Mouse (Mus musculus): Measurements from ENCODE around the gene Lrpprc. TPM values are rescaled to one million over a fixed set of nuclear protein-coding genes. Genes with fewer than 3 reads are reported as not detected.
"Not testable (repeated sequence)": the region's sequence is repeated elsewhere in the genome, so short reads cannot be mapped to it uniquely, and the experiment has no call there.

Lrpprc gene
- 100 to 1,000 TPM; 146 to 149 TPM for total RNA-seq (2021)

- DNase-seq = peak; percentile 95
These were observed at the start of gene Lrpprc for GRCm38 (mm10) chr17:84790447-84791098. Gene Lrpprc (minus strand): TSS chr17:84790789.

DNA sequence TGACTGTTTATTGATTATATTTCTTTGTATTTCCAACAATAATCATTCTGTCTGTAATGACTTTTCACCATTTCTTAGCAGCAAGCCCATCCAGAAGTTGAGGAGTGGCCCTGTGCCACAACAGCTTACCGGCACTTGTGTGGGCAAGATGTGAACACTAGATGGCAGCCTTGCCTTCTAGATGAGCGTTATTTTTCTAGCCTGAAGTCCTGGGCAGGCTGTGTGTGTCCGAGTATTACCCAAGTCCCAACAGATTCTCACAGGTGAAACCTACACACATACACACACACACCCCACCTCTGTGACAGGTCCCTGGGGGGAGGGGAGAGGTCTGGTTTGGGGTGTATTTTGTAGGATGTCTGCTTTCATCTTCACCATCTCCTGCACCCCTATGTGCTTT is 47.2 kb upstream of the Lrpprc start:
- DNase-seq = peak; percentile 79

GRCm38 (mm10) chr17:84835249-84835648 is 44.7 kb upstream of the Lrpprc start:
- no peak for DNase-seq

DNA sequence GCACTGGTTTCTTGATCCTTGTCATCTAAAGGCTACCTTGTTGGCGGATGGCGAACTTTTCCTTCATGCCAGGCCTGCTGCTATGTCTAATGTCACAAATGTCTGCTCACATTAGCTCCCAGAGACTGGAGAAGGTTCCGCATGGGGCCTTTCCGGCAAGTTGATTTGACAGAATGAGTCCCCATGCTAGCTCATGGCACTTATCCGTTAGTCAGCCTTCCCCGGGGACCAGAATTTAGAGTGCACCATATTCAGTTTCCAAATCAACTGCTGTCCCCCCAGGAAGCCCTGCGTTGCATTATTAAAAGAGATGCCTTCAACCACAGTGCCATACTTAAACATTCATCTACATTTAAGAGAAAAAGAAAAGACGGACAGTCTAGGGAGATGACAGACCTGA is 41.8 kb upstream of the Lrpprc start:
- no peak for DNase-seq

DNA sequence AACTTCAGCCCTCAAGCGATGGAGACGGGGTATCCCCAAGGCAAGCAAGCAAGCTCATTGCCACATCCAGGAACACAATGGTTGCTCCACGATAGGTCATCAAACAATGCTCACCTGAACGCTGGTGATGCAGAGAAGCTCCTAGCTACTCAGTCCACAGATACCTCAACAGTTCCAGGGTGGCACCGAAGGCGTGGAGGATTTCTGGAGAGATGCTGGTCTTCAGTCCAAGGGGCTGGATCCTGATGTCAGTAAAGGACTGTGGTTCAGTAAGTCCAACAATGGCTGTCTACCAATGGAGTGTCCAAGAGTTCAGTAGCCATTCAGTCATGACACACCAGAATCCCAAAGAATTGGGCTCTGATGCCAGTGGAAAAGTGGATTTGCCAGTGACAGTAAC is 37.7 kb upstream of the Lrpprc start:
- no peak for DNase-seq

GRCm38 (mm10) chr17:84820603-84821002 is 30.0 kb upstream of the Lrpprc start:
- peak; percentile 52 for DNase-seq

- DNase-seq = no peak
These were observed 27.8 kb upstream of the Lrpprc start for GRCm38 (mm10) chr17:84818390-84818789.

DNA sequence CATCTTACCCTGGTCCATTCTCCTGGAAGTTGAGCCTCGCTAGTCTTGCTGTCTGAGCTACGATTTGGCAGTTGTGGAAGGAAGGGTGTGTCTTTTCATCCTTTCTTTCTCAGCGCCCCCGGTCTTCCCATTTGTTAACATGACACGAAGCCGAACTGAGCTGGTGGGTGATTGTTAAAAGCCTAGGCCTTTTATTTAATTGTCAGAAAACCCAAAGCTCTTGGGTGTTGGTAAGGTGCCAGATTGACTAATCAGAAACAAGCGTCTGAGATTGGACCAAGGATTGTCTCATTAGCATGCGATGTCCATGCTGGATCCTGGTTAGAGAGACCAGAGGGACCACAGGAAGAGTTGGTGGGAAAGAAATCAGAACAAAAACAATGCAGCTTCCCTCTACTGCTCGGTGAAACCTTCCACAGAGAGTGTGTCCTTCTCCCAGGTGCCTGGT is 25.4 kb upstream of the Lrpprc start:
- no peak for DNase-seq

DNA sequence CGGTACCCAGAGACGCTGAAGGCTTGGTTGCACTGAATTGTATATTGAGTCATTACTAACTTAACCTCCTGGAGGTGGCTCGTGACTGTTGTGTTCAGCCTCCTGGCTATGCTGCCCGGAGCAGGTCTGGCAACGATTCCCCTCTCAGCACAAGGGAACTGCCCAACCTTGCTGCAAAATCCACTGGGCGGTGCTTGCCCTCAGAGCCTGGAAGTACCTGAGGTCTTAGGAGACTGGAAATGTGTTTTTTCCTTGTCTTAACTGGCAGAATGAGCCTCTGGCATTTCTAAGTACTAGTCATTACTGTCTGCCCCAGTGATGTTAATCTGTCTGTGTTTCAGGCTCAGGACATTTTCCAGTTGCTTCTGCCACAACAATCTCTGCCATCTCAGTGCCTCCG is 24.3 kb upstream of the Lrpprc start:
- no peak for DNase-seq

DNA sequence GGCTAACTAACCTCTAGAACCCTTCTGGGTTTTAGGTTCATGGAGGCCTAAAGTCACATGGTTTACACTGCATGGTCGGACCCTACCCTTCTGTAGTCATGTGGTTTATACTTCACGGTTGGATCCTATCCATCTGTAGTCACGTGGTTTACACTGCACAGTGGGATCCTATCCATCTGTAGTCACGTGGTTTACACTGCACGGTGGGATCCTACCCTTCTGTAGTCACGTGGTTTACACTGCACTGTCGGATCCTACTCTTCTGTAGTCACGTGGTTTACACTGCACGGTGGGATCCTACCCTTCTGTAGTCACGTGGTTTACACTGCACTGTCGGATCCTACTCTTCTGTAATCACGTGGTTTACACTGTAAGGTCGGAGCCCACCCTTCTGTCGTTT is 23.6 kb upstream of the Lrpprc start:
- DNase-seq = not testable (repeated sequence)

GRCm38 (mm10) chr17:84792006-84792405 is 1.4 kb upstream of the Lrpprc start:
- no peak for DNase-seq

- peak; percentile 13 for DNase-seq
These were observed 567 bp upstream of the Lrpprc start for GRCm38 (mm10) chr17:84791156-84791555.

DNA sequence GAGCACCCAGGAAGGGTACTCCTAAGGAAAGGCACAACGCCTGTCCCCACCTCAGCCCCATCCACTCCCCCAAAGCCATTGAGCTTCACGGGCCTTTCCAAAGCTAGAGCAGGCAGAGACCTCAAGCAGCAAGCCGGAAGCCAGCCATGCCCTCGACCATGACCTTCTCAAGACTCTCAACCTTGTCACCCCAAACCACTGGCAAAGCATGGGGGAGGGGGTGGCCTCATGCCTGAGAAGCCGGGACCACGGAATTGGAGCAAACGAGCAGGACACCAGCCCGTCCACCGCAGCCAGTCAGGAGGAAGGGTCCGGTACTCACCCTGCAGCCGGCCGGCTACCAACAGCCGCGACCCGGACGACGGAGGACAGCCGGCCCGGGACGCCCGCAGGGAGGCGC is 546 bp downstream of the Lrpprc start:
- peak; percentile 37 for DNase-seq

GRCm38 (mm10) chr17:84788376-84789125 is 2.0 kb downstream of the Lrpprc start:
- no peak for DNase-seq

DNA sequence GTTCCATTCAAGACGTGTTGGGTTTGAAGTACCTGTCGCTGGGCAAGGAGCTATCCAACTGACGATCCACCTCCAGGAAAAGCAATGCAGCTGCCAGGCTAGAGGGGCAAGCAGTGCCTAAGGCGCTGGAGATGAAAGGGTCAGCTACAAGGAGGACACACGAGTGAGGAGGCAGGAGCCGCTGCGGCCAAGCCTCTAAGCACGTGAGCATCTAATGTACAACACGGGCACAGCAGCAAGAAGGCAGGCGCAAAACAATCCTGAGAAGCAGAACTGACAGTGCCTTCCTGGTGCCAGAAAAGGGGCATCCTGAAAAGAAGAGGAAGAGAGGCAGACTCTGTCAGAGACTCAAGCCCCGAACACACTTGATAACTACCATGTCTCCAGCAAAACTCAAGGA is 3.1 kb downstream of the Lrpprc start:
- DNase-seq = no peak

GRCm38 (mm10) chr17:84786911-84787310 is 3.7 kb downstream of the Lrpprc start:
- no peak for DNase-seq

GRCm38 (mm10) chr17:84785176-84785575 is 5.4 kb downstream of the Lrpprc start:
- no peak for DNase-seq

DNA sequence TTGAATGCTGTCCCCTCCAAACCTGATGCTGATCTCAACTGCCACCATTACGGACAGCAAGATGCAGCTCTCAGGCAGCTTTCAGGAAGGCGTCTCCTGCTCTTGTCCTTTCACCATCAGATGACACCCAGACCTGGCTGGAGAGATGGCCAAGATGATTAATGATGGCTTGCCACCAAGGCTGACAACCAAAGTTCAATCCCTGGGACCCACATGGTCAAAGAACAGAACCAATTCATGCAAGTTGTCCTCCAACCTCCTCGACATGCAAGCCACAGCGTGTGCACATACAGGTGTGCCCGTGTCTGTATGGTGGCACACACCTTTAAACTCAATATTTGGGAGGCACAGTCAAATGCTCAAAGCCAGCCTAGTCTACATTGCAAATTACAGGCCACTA is 7.1 kb downstream of the Lrpprc start:
- DNase-seq = no peak

DNA sequence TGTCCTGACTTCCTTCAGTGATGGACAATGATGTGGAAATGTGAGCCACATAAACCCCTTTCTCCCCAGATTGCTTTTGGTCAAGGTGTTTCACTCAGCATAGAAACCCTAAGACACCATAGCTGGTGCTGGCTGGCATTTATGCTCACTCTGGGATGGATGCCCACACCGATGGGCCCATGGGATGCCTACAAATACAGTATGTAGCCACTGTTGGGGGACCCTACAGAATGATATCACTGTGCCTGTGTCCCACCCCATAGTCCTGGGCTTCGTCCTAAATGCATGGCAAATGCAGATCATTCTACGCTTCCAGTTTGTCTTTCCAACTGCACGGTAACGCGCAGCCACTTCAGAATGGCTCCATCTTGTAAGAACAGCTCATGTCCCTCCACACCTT is 10.3 kb downstream of the Lrpprc start:
- no peak for DNase-seq

DNA sequence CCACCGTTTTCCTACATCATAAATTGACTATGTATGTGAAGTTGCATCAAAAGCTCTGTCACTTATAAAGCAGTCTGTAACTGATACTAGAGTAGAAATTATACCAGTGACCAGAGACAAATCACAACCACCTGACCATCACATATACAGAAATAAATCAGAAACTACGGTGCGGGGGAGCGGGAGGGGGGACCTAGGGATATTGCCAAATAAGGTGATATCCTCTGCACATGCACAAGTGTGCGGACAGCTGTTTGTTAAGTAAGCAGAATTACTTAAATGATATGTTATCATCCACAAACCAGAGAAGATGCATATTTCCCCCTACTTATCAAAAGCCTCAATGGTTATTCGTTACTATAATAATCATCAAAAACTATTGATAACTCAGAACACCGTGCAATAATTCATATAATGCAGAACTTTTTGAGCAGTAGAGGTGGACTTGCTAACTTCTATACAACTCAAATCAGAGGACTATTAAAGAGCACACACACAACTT is 12.1 kb downstream of the Lrpprc start:
- DNase-seq = no peak

DNA sequence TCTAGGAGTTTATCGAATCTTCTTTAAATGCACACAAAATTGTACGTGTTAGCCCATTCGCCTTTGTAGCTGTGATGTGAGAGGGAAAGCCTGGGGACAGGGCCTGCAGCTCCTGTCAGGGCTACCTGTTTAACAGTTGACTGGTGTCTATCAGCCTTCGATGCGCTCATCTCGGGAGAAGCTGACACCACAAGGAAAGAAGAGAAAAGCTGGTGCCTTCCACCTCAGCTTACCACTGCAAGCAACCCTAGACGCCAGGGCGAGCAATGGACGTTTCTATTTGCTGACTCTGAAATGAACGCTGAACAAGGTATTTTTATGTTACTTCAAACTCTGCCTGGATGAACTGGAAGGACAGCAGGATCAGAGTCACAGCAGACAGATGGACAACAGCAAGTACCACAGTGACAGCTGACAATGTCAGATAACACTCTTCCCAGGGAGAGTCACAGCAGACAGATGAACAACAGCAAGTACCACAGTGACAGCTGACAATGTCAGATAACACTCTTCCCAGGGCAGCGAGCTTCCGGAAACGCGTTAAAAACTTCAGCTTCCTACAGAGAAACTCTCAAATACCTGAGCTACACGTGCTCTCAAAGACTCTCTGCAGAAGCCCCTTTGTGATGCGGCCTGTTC is 14.1 kb downstream of the Lrpprc start:
- no peak for DNase-seq

- no peak for DNase-seq
These were observed 15.3 kb downstream of the Lrpprc start for GRCm38 (mm10) chr17:84775291-84775690.

- no peak for DNase-seq
These were observed 18.7 kb downstream of the Lrpprc start for GRCm38 (mm10) chr17:84771882-84772281.
